Mouse (Mus musculus) heart, adult 9 months (tissue): ENCODE measurements around the gene Srgap3.

Experiments used
- DNase-seq, 2 experiments: peaks; one replicate each; pipeline ENCODE4 v3.0.0; 2022; ENCODE audit warnings: low spot score in 2 of 2

Srgap3 gene

GRCm38 (mm10) chr6:112950205-112951110 lies 3.4 kb upstream of the Srgap3 start:
- no peak for DNase-seq

DNA sequence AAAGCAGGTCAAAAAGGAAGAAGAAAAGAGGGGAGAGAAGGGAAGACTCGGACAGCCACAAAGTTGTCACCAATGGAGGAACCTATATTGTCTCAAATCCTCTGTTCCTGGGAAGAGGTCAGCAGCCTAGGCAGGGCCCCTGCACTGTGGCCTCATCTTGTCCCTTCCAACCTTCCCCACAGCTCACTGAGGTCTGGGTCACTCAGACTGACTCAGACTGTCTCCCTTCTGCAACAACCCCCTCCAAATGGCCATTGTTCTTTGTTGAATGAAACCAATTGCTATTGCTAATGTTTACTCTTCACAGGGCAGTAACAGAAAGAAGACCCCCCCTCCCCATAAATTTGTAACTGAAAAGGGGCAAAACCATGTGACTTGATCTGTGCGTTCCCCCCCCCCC lies 2.2 kb upstream of the Srgap3 start:
- DNase-seq: no peak

GRCm38 (mm10) chr6:112948416-112948815 lies 1.4 kb upstream of the Srgap3 start:
- DNase-seq: no peak

DNA sequence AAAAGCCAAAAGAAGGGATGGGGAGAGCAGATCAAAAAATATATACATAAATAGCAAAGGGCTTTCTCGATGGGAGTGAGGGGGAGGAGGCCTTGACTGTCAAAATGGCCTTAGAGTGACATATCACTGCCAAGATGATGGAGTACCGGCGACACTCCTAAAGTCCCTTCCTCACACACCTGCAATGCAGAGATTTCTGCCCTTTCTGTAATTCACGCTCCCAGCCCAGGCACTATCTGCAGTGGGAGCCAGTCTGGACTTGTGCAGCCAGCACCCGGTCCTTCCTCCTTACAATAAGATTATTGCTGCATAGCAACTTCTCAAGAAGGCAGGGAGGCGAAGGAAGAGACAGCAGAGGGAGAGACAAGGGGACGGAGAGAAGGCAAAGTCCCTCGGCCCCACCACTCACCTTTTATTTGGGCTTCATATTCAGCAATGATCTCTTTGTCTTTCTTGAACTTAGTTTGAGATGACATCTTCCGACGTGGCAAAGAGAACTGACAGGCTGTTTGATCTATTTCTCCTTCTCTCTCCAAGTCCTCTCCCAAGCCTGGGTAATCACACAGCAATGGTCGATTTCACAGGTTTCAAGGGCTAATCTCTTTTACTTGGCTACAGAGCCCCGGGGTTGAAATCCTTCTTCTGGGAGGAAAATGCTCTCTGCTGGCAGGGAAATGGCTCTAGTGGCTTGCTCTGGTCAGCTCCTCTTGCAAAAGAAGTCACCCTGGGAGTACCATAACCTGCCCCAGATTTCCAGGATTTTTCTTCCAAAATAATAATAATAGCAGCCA lies 850 bp downstream of the Srgap3 start:
- peak in 1 of 2 experiments; percentile 27 for DNase-seq

DNA sequence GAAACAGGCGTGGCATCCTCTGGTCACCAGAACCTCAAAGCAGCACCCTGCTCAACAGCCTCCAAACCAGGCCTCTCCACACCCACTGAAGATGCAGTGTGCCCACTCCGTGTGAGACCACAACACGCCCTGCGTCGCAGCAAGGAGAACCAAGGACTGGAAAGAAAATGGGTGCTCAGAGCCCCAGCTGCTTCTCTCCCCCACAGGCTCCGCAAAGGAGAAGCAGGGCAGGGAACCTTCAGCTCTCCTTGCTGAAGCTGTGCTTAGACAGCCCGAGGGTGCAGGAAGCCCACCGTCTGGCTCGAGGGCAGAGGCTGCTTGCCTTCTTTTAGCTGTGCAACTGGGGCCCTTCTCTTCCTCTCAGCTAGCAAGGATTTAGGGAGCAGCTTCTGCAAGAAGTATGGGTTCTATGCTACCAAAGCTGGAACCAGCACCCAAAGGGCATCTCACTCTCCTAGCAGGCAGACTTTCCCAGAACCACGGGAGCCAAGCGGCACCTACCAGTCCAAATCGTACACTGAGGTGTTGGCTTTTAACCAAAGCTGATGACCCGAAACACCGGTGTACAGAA lies 1.8 kb downstream of the Srgap3 start:
- no peak for DNase-seq

- DNase-seq: no peak
Observed at GRCm38 (mm10) chr6:112943596-112944245, 3.3 kb downstream of the Srgap3 start.

DNA sequence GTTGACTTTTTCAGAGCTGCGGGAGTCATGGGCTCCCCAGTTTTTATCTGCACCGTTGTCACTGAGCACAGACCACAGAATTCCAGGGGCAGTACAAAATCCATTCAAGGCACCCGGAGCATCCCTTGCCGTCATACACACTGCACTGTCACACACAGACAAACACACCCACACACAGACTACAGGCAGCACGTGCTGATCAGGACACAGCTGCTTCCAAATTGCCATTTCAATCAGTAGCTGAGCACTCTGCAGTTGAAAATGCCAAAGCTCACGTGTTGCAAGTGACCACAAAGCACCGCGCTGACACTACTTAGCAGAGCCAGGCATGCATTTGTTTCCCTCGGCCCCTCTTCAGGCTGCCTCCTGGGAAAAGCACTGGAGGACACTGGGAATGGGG lies 7.8 kb downstream of the Srgap3 start:
- no peak for DNase-seq

GRCm38 (mm10) chr6:112937791-112938190 lies 9.3 kb downstream of the Srgap3 start:
- DNase-seq: no peak

- no peak for DNase-seq
Observed at GRCm38 (mm10) chr6:112934501-112934900, 12.6 kb downstream of the Srgap3 start.

- DNase-seq: no peak
Observed at GRCm38 (mm10) chr6:112932611-112933010, 14.5 kb downstream of the Srgap3 start.

DNA sequence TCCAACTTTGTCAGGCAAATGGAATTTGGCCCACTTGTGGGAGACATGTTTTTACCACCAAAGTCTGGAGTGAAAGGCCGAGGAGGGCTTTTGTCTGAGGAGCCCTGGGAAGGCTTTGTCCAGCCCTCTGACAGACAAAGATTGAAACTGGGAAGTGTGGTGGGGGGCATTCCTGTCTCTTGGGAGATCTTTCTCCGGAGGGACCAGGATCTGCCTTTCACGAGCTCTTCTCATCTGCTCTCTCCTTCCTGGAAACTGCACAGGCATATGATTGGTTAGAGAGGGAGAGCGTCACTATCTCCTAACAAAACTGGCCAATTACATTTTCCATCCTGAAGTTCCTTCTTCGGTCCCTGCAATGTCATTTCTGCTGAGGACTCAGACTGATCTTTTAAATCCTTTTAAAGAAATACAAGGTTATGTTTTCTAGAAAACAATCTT lies 17.0 kb downstream of the Srgap3 start:
- DNase-seq: no peak

DNA sequence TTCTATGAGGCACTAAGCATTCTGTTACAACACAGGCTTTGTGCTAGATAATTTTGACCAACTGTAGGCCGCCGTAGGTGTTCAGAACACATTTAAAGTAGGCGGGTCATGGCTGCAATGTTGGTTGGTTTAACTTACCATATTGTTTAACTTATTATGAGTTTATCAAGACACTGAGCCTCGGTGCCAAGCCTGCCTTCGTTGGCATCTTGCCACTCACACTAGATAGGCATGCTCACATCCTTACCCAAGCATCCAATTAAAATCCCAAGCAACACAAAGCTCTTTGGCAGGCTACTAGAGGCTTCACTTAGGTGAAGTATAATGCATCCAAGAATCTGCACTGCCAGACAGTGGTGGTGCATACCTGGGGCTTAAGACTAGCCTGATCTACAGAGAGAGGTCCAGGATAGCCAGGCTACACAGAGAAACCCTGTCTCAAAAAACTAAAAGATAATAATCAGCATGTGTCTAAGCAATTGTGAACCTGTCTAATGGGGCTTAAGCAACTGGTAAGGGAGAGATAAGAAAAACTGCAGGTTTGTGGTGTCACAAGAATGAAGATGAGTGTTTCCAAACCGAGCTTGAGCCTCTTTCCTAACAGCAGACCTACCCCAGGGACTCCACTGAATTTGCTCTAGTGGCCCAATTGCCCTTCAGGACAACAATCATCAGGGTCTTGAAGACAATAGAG lies 17.6 kb downstream of the Srgap3 start:
- no peak for DNase-seq

DNA sequence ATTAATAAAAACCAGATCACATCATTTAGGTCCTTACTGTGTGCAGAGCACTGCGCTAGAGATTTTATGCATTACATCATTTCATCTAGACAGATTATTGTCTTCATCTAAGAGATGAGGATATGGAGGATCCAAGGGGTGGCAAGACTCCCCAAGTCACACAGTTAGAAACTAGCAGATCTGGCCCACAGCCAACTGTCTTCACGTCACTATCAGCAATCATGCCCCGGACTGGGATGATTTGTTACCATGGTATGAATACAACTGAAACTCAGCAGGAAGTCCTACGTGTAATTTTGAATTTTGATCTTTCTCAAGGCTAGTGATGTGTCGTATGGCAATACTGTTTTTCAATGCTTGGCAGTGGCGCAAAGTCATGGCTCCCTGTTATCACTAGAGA lies 18.2 kb downstream of the Srgap3 start:
- DNase-seq: no peak

GRCm38 (mm10) chr6:112927341-112927740 lies 19.7 kb downstream of the Srgap3 start:
- DNase-seq: no peak

GRCm38 (mm10) chr6:112926011-112926410 lies 21.1 kb downstream of the Srgap3 start:
- no peak for DNase-seq

DNA sequence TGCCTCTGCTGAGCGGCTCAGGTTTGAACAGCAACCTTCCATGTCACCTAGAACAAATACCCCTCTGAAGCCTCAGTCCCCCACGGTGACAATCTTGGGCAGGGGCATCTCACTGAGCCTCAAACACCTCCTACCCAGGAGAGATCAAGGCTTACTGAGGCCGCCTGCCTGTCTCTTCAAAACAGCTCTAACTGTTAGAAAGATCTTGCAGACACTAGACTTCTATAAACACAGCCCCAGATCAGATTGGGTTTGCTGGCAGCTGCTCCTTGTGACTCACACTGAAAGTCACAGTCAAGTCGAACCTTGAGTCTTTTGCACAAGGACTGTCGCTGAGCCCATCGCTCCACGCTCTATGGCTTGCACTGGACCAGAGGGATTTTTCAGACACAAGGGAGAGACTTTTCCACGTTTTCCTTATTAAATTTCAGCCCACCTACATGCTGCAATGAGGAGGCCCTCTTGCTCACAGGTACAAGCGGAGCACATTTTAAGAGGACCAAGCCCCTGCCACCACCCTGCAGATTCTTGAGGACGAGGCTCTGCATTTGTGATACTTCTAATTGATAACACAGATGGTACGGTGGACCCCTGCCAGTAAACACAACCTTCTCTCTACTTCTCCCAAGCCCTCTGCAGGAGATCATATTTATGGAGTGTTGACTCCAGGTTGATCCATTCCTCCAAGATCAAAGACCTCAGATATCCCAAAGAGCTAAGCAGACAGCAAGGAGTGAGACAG lies 21.7 kb downstream of the Srgap3 start:
- no peak for DNase-seq

DNA sequence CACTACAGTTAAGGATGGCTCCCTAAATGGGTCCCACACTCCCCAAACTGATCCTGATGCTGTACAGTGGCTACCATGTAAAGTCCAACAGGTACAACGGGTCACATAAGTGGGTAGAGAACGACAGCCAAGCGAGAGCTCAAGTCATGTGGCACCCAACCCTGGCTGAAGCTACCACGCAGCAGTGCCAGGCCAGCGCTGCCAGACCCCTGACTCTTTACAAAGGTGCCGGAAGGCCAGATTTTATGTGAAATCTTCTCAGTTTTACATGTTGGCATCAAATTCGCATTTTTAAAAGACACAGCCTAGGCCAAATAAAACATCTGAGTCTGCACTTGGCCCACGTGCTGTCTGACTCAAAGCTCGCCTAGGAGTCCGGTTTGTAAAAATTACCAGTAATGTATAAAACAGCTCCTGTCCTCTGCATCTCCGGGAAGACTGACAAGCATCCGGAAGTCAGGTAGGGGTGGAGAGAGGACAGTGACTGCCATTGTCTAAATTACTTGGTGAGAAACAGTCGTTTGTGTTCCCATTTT lies 22.4 kb downstream of the Srgap3 start:
- peak in 1 of 2 experiments; percentile 11 for DNase-seq

- DNase-seq: no peak
Observed at GRCm38 (mm10) chr6:112920619-112921195, 26.4 kb downstream of the Srgap3 start.

GRCm38 (mm10) chr6:112917717-112918116 lies 29.3 kb downstream of the Srgap3 start:
- DNase-seq: no peak

GRCm38 (mm10) chr6:112916243-112916642 lies 30.8 kb downstream of the Srgap3 start:
- DNase-seq: no peak
